Mouse (Mus musculus): ENCODE results near the gene Maml3. TPM values are rescaled to one million over a fixed set of nuclear protein-coding genes. Genes with fewer than 3 reads are reported as not detected.

Maml3 gene
- 5.1 and 5.4 TPM in 2 replicates for polyA plus RNA-seq (2016; fragmentation: Nextera tagmentation; extraction: Ambion mirVana)

- Histone ChIP-seq H3K4me2 (peak within 1 kb of the TSS; percentile 92), H3K9me3 (0 out of 2 replicates have a peak, but pooled peaks cover 3% of the 10 kb centered on the region), H3K27me3 (no peaks in the 10 kb centered on the region), H3K36me3 (no peaks in the 10 kb centered on the region), H3K27ac (peak within 1 kb of the TSS; percentile 96), H3K4me3 (replicated peaks) (peak within 1 kb of the TSS; percentile 77), H3K4me1 (replicated peaks) (0 out of 2 replicates have a peak, but pooled peaks cover 10% of the 10 kb centered on the region), H3K9ac (replicated peaks) (peak within 1 kb of the TSS; percentile 90)
- ATAC-seq (ENCODE audit: insufficient number of reproducible peaks, insufficient read depth, low FRiP score, low TSS enrichment, low read depth) = 0 out of 2 replicates have a peak, but pooled peaks have one; percentile 23
- under 1% methylated on average over 39 of the region's 49 CpGs for WGBS
Observed at GRCm38 (mm10) chr3:52104636-52105151, at the start of gene Maml3. Gene Maml3, minus strand, starts transcription at chr3:52105076.

- Histone ChIP-seq H3K4me1 (replicated peaks) (no peaks in the 10 kb centered on the region), H3K27ac (no peak overlapping the region), H3K4me2 (no peak overlapping the region), H3K9me3 (peaks cover 4% of the 10 kb centered on the region; the same call in 1 of the 2 replicates), H3K4me3 (replicated peaks) (no peak overlapping the region), H3K36me3 (no peaks in the 10 kb centered on the region), H3K9ac (replicated peaks) (no peak overlapping the region), H3K27me3 (no peaks in the 10 kb centered on the region)
- no peak for ATAC-seq (ENCODE audit: insufficient number of reproducible peaks, insufficient read depth, low FRiP score, low TSS enrichment, low read depth)
- 66% methylated on average over 3 of the region's 3 CpGs for WGBS
Observed at GRCm38 (mm10) chr3:52151155-52151554, 46.3 kb upstream of the Maml3 start.

- Histone ChIP-seq H3K9ac (replicated peaks) (no peak overlapping the region), H3K4me3 (replicated peaks) (no peak overlapping the region), H3K36me3 (no peaks in the 10 kb centered on the region), H3K4me1 (replicated peaks) (no peaks in the 10 kb centered on the region), H3K27me3 (no peaks in the 10 kb centered on the region), H3K4me2 (no peak overlapping the region), H3K27ac (no peak overlapping the region), H3K9me3 (no peaks in the 10 kb centered on the region)
- 68% methylated on average over 4 of the region's 4 CpGs for WGBS
- no peak for ATAC-seq (ENCODE audit: insufficient number of reproducible peaks, insufficient read depth, low FRiP score, low TSS enrichment, low read depth)
Observed at GRCm38 (mm10) chr3:52148301-52148700, 43.4 kb upstream of the Maml3 start.

GRCm38 (mm10) chr3:52144776-52145460 is 40.0 kb upstream of the Maml3 start:
- Histone ChIP-seq H3K36me3 (no peaks in the 10 kb centered on the region), H3K4me2 (no peak overlapping the region), H3K4me1 (replicated peaks) (no peaks in the 10 kb centered on the region), H3K4me3 (replicated peaks) (no peak overlapping the region), H3K27ac (no peak overlapping the region), H3K9me3 (no peaks in the 10 kb centered on the region), H3K27me3 (no peaks in the 10 kb centered on the region), H3K9ac (replicated peaks) (no peak overlapping the region)
- ATAC-seq (ENCODE audit: insufficient number of reproducible peaks, insufficient read depth, low FRiP score, low TSS enrichment, low read depth) = no peak
- WGBS = 89% methylated on average over 12 of the region's 12 CpGs

- H3K4me2 ChIP-seq = no peak overlapping the region
Observed at GRCm38 (mm10) chr3:52143017-52143416, 38.1 kb upstream of the Maml3 start.

GRCm38 (mm10) chr3:52140162-52140561 is 35.3 kb upstream of the Maml3 start:
- no peak for ATAC-seq (ENCODE audit: insufficient number of reproducible peaks, insufficient read depth, low FRiP score, low TSS enrichment, low read depth)
- Histone ChIP-seq H3K9me3 (no peaks in the 10 kb centered on the region), H3K4me3 (replicated peaks) (no peak overlapping the region), H3K4me1 (replicated peaks) (no peaks in the 10 kb centered on the region), H3K9ac (replicated peaks) (no peak overlapping the region), H3K36me3 (no peaks in the 10 kb centered on the region), H3K4me2 (no peak overlapping the region), H3K27ac (no peak overlapping the region), H3K27me3 (no peaks in the 10 kb centered on the region)
- 77% methylated on average over 16 of the region's 16 CpGs for WGBS

More at GRCm38 (mm10) chr3:52143017-52143416, 38.1 kb upstream of the Maml3 start:
- no peaks in the 10 kb centered on the region for H3K9me3 ChIP-seq
- H3K9ac ChIP-seq (replicated peaks) = no peak overlapping the region
- WGBS = 83% methylated on average over 7 of the region's 7 CpGs
- H3K4me3 ChIP-seq (replicated peaks) = no peak overlapping the region
- H3K36me3 ChIP-seq = no peaks in the 10 kb centered on the region
- no peak for ATAC-seq (ENCODE audit: insufficient number of reproducible peaks, insufficient read depth, low FRiP score, low TSS enrichment, low read depth)
- H3K4me1 ChIP-seq (replicated peaks) = no peaks in the 10 kb centered on the region
- H3K27ac ChIP-seq = no peak overlapping the region
- H3K27me3 ChIP-seq = no peaks in the 10 kb centered on the region

- no peak overlapping the region for H3K9ac ChIP-seq (replicated peaks)
- H3K9me3 ChIP-seq = no peaks in the 10 kb centered on the region
- H3K4me1 ChIP-seq (replicated peaks) = no peaks in the 10 kb centered on the region
- no peak for ATAC-seq (ENCODE audit: insufficient number of reproducible peaks, insufficient read depth, low FRiP score, low TSS enrichment, low read depth)
- no peak overlapping the region for H3K27ac ChIP-seq
- 87% methylated on average over 3 of the region's 3 CpGs for WGBS
- H3K27me3 ChIP-seq = no peaks in the 10 kb centered on the region
- no peak overlapping the region for H3K4me2 ChIP-seq
- no peak overlapping the region for H3K4me3 ChIP-seq (replicated peaks)
- no peaks in the 10 kb centered on the region for H3K36me3 ChIP-seq
Observed at GRCm38 (mm10) chr3:52125421-52125820, 20.5 kb upstream of the Maml3 start.

- H3K27me3 ChIP-seq = no peaks in the 10 kb centered on the region
- no peaks in the 10 kb centered on the region for H3K36me3 ChIP-seq
- peaks cover under 1% of the 10 kb centered on the region; the same call in 1 of the 2 replicates for H3K4me1 ChIP-seq (replicated peaks)
- WGBS = 88% methylated on average over 4 of the region's 4 CpGs
- no peak for ATAC-seq (ENCODE audit: insufficient number of reproducible peaks, insufficient read depth, low FRiP score, low TSS enrichment, low read depth)
- no peak overlapping the region for H3K4me3 ChIP-seq (replicated peaks)
- no peaks in the 10 kb centered on the region; the same call in 1 of the 2 replicates for H3K9me3 ChIP-seq
- H3K9ac ChIP-seq (replicated peaks) = no peak overlapping the region
- H3K27ac ChIP-seq = no peak overlapping the region
- no peak overlapping the region for H3K4me2 ChIP-seq
Observed at GRCm38 (mm10) chr3:52120858-52121257, 16.0 kb upstream of the Maml3 start.

GRCm38 (mm10) chr3:52119216-52119615 is 14.3 kb upstream of the Maml3 start:
- Histone ChIP-seq H3K4me2 (no peak overlapping the region), H3K9me3 (no peaks in the 10 kb centered on the region; the same call in 1 of the 2 replicates), H3K9ac (replicated peaks) (no peak overlapping the region), H3K4me3 (replicated peaks) (no peak overlapping the region), H3K27ac (no peak overlapping the region), H3K36me3 (no peaks in the 10 kb centered on the region), H3K27me3 (no peaks in the 10 kb centered on the region), H3K4me1 (replicated peaks) (peaks cover 4% of the 10 kb centered on the region; the same call in 1 of the 2 replicates)
- no peak for ATAC-seq (ENCODE audit: insufficient number of reproducible peaks, insufficient read depth, low FRiP score, low TSS enrichment, low read depth)
- WGBS = 70% methylated on average over 7 of the region's 7 CpGs

GRCm38 (mm10) chr3:52115421-52115820 is 10.5 kb upstream of the Maml3 start:
- 83% methylated on average over 9 of the region's 9 CpGs for WGBS
- no peak overlapping the region for H3K4me3 ChIP-seq (replicated peaks)
- H3K27ac ChIP-seq = no peak overlapping the region
- no peak overlapping the region for H3K4me2 ChIP-seq
- no peak for ATAC-seq (ENCODE audit: insufficient number of reproducible peaks, insufficient read depth, low FRiP score, low TSS enrichment, low read depth)
- no peaks in the 10 kb centered on the region; the same call in 1 of the 2 replicates for H3K9me3 ChIP-seq
- no peak overlapping the region for H3K9ac ChIP-seq (replicated peaks)
- H3K4me1 ChIP-seq (replicated peaks) = peaks cover 11% of the 10 kb centered on the region
- H3K27me3 ChIP-seq = no peaks in the 10 kb centered on the region
- no peaks in the 10 kb centered on the region for H3K36me3 ChIP-seq

GRCm38 (mm10) chr3:52108027-52108426 is 3.2 kb upstream of the Maml3 start:
- no peaks in the 10 kb centered on the region for H3K36me3 ChIP-seq
- H3K4me3 ChIP-seq (replicated peaks) = no peak overlapping the region
- H3K27ac ChIP-seq = no peak overlapping the region
- 0 out of 2 replicates have a peak, but pooled peaks cover 3% of the 10 kb centered on the region for H3K9me3 ChIP-seq
- peaks cover 12% of the 10 kb centered on the region; the same call in 1 of the 2 replicates for H3K4me1 ChIP-seq (replicated peaks)
- no peak for ATAC-seq (ENCODE audit: insufficient number of reproducible peaks, insufficient read depth, low FRiP score, low TSS enrichment, low read depth)
- H3K4me2 ChIP-seq = no peak overlapping the region
- H3K27me3 ChIP-seq = no peaks in the 10 kb centered on the region
- no peak overlapping the region for H3K9ac ChIP-seq (replicated peaks)

Measured in limb, embryonic 12.5 days (tissue).